In genomic region chr5:35029755-35030154, GRCm38 (mm10) we compare ENCODE assay signal across 18 mouse cellular contexts. TPM values are rescaled to one million over a fixed set of nuclear protein-coding genes. Genes with fewer than 3 reads are reported as not detected.
"Had no signal": no experiment of that assay in that cellular context is flagged by ENCODE, and none has a peak within 500 bp of the region (broad histone marks: within the 10 kb centered on the region; RNA-seq: fewer than 3 reads in every experiment).

No protein-coding gene starts in this region.

- H3K27me3 ChIP-seq: kidney, embryonic 15.5 days; midbrain, embryonic 12.5 days had no signal

- H3K4me1 ChIP-seq: kidney, embryonic 15.5 days; midbrain, embryonic 12.5 days had no signal

- H3K9me3 ChIP-seq: kidney, embryonic 15.5 days; midbrain, embryonic 12.5 days had no signal

- ATAC-seq: lung, postnatal 0 days; midbrain, embryonic 16.5 days had no signal

- H3K9ac ChIP-seq: kidney, embryonic 15.5 days; liver, embryonic 14.5 days; lung, embryonic 14.5 days; midbrain, embryonic 12.5 days had no signal

- H3K4me2 ChIP-seq: kidney, embryonic 15.5 days; lung, embryonic 14.5 days; midbrain, embryonic 12.5 days had no signal

- DNase-seq: kidney, adult 11 months; kidney, adult 8-10 months; kidney, postnatal 10 days; kidney, postnatal 36 days; layer of hippocampus, postnatal 36 days; lung, embryonic 14.5 days; right cerebral cortex, postnatal 14 days; right cerebral cortex, postnatal 4 days; thymus, postnatal 25 days had no signal

- H3K4me3 ChIP-seq: kidney, embryonic 15.5 days; left cerebral cortex, adult 2 months; midbrain, embryonic 12.5 days had no signal

- H3K27ac ChIP-seq: kidney, embryonic 15.5 days; left cerebral cortex, adult 2 months; liver, embryonic 14.5 days; macrophage; midbrain, embryonic 12.5 days; stomach, postnatal 0 days had no signal

RNA-seq across cellular contexts. Expression of gene Hgfac, which starts 11.6 kb away (rescaled TPM):
- polyA plus RNA-seq: macrophage had no signal

RNA-seq across cellular contexts. Expression of gene Dok7, which starts 26.8 kb away (rescaled TPM):
- total RNA-seq: megakaryocyte, adult 5-6 weeks had no signal
